Mouse (Mus musculus) heart, postnatal 0 days (tissue): ENCODE results near the gene Cyp2ab1.

Source experiments
- CTCF ChIP-seq: IDR thresholded peaks from 2 replicates; pipeline ENCODE4 v1.5.1; 2016; ENCODE audit warnings: antibody characterized with exemption, control low read depth, low read depth
- EP300 ChIP-seq: IDR thresholded peaks from 2 replicates; pipeline ENCODE4 v1.6.1; 2016; ENCODE audit warnings: antibody characterized with exemption, low read depth

DNA sequence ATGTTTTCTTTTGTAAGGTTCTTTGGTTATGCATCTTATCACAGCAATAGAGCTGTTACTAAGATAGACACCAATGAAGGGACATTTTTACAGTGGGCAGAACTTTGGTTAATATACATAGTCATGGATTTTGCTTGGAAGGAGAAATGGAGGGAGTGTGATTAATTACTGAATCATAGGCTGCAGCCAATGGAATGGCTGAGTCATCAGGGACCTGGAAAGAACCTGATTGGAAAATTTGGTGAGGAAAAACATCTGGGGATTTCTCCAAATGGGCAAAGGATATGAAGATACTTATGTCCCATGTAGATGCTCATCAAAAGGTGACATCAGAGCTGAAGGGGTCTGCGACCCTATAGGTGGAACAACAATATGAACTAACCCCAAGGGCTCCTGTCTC lies 28.8 kb upstream of the Cyp2ab1 start:
- TF ChIP-seq CTCF (no peak), EP300 (no peak)
